Mouse (Mus musculus) megakaryocyte-erythroid progenitor cell, adult 5-6 weeks (primary cell): ENCODE data around the gene Syna. TPM values are rescaled to one million over a fixed set of nuclear protein-coding genes. Genes with fewer than 3 reads are reported as not detected.

ENCODE experiments used
- ATAC-seq: replicated peaks from 2 replicates; pipeline ENCODE4 v1.8.0; 2016; ENCODE audit warnings: mild to moderate bottlenecking, inconsistent platforms; ENCODE audit not compliant: severe bottlenecking, poor library complexity, low FRiP score, low TSS enrichment
- total RNA-seq, 2 experiments: library from RNA; stranded (forward) in 1 of 2; stranded (reverse) in 1 of 2; fragments of 200-1000, 215-1000 nt in 1 of 2; fragments of >200 nt in 1 of 2; fragmentation: Nextera tagmentation in 1 of 2; gene quantifications; 2 replicates each; pipeline ENCODE4 v1.2.3; 2014 to 2017

Syna gene
- total RNA-seq, 2 experiments from 2014 or later = not detected

DNA sequence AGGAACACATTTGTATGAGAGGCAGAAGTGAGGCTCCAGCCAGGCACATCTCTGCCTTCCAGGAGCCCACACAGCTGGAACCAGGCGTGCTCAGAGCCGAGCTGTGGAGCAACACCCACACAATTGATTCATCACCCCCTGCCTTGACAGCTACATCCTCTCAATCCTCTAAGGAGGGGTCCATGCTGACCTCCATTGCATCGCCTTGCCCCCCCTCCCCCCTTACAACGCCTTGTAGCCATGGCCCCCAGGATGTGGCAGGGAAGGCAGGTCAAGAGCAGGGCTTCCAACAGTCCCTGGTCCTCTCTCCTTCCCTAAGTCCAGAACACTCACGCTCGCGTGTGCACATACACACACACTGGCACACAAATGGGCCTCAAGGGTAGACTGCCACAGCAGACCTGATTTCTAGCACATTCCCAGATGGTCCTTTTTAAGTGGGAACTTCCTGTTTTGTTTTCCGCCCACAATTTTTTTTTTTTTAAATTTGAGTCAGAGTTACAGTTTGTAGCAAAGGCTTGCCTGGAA lies 9.1 kb upstream of the Syna start:
- no peak for ATAC-seq

DNA sequence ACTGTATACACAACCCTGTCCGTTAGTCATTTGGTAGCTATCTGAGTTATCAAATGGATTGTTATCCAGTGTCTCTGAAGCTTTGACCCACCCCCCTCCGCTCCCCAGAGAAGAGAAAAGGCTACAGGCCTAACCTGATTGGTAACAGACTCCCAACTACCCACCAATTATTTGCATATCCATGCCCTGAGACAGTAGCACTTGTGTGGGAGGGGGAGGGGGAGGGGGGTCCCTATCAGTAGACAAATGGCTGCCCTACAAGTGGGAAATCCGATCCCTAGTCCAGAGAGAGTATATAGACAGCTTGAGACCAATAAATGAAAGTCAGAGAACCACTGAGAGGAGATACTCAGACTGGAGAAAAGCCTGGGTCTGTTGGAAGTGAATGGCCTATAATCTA lies 8.1 kb upstream of the Syna start:
- no peak for ATAC-seq

DNA sequence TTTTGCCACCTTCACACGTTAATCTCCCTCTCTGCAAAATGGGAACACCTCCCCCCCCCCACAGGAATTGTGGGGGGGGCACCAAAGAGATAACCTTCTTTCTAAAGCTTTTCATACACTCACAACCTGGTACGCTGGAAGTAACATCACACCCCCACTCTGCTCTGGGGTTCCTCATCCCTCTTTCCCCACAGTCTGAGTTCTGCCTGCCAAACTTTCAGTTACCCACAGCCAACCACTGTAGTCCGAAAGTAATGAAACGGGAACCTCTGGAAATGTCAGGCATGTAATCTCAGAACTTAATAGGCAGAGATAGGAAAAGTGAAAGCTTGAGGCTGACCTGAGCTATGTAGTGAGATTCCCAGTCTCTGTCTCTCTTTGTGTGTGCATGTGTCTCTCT lies 7.5 kb upstream of the Syna start:
- ATAC-seq = no peak

DNA sequence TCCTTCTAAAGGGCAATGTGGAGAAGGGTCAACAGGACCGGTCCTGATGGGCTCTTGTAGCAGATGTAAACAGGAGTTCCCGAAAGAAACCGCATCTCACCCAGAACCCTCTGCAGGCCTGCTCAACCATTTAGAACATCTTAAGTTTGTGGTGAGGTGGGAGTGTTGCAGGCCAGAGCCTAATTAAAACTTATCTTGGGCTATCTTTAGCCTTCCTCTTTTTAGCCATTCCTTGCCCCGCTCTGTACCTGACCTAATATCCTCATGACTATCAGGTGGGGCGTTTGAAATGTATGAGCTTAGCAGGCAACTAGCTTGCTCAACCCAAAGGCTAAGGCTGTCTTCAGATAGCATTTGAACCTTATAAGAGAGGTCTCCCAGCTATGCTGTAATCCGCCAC lies 5.7 kb upstream of the Syna start:
- ATAC-seq = no peak

DNA sequence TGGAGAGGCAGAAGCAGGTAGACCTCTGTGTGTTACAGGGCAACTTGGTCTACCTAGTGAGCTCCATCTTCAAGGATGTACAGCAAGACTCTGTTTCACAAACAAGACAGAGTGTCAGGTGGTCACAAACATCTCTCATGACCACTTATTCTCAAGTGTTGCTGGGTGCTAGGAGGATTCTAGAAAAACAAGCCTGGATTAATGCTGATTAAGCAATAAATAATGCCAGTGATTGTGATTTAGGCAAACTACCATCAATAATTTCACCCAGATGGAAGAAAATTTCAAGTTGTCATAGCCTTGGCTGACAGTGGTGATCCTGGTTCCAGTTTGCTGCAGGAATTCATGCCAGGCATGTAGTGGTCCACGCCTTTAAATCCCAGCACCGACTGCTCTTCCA lies 4.3 kb upstream of the Syna start:
- no peak for ATAC-seq

DNA sequence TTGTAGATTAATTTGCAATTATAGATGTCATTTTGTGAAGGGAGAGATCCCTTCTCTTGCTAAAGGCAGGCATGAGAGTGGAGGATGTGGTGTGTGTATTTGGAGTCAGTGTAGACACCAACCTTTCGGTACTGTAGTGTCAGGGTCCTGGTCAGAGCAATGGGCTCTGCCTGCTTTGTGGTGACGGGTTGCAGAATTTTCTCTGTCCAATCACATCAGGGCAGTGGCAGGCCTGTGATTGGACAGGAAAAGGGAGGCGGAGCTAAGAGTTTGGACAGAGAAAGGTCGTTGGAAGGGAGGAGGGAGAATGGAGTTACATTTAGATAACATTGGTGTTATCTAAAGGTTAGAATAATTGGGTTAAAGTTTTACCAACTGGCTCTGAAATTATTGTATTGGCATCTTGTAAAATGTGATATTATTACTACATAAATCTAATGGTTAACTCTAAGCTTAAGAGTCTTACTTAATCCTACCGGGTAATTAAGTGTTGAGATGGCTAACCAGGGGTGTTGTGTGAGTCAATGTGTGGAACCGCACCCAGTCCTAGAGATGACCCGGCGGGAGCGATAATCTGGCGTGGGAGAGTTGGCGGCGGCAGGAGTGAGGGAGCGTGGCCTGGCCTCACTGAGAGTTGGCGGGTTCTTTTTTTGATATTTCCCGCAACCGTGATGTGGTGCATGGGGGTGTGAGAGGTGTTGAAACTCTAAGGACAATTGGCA lies 640 bp upstream of the Syna start:
- no peak for ATAC-seq

DNA sequence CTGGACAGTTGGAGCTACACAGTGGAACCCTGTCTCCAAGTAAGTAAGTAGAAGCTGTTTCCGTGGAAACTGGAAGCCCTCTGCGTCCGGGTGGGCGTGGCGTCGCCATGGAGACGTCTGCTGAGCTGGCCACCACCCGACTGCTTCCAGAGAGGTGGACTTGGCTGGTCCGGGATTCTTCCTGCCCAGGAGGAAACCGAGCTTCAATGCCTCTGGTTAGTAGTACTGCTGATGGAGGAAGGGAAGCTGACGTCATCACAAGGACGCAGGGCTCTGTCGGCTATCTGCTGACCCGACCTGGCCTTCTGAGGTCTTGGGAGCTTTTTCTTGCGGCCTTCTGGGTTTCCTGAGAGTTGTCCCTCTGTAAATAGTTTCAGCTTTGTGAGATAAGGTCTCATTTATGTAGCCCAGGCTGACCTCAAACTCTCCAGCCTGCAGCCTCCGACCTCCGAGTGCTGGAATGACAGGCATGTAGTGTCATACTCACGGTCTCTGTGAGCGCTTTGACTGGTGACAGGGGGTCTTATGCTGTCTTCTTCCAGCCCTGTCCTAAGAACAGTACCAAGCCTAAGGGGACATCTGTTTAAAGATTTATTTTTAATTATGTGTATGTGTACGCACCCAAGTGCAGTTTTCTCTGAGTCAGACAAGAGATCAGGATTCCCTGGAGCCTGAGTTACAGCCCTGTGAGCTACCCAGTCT lies 4.4 kb downstream of the Syna start:
- no peak for ATAC-seq

DNA sequence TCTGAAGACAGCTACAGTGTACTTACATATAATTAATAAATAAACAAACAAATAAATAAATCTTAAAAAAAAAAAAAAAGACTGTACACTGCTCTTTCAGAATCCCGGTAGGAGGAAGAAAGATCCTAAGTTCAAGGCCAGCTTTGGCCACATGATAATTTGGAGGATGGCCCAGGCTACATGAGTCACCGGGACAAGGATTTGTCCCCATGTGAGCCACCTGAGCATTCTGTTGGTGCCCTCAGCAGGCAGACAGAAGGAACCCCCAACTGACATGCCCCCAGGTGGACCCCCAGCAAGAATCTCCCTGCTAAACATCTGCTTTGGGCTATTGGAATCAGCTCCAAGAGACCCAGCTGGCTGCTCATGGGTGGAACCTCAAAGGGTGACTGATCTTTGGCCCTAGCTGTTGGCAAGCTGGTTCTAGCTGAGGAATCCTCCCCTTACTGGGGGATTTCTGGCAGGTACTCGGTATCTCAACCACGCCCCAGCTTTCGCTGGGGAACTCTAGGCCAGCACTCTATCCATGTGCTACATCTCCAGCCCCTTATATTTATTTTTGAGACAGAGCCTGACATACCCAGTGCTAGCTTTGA lies 5.9 kb downstream of the Syna start:
- no peak for ATAC-seq

DNA sequence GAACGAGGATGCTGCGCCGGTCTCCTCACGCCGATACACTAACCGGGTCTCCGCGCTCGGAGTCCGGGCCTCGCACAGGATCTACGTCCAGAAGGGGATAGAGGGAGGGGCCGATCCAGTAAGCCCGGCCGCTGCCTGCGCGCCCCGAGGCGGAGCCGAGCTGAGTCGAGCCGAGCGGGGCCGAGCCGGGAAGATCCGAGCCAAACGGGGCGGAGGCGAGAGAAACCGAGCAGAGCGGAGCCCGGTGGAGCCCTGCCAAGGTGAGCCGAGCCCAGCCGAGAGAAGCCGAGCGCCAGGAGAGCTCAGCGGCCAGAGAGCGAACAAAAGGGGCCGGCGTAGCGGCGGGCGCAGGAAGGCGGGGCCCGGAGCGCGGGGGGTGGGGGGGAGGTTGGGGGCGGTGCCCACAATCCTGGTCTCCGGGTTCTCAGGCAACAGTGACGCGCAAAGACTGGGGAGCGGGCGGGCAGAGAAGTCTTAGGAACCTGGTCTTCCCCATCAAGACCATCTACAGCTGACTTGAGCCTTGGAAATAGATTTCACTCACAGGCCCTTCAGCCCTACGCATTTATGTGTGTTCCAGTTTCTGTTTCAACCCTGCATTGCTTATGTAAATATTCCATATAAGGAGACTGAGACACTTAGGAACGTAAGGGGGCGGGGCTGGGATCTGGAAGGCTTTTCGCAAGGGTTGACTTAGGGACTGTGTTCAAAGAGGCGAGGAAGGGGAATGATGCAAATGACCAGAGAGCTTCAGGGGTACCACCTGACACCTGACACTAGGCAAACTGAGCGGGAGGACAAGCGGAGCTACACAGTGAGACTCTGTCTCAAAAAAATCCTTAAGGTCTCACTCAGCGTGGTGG lies 7.6 kb downstream of the Syna start, which contains the start of gene Clip2:
TSS of gene Clip2 (minus strand) at position 325 of the 863 bp plus-strand sequence.
- peak; percentile 91 for ATAC-seq

DNA sequence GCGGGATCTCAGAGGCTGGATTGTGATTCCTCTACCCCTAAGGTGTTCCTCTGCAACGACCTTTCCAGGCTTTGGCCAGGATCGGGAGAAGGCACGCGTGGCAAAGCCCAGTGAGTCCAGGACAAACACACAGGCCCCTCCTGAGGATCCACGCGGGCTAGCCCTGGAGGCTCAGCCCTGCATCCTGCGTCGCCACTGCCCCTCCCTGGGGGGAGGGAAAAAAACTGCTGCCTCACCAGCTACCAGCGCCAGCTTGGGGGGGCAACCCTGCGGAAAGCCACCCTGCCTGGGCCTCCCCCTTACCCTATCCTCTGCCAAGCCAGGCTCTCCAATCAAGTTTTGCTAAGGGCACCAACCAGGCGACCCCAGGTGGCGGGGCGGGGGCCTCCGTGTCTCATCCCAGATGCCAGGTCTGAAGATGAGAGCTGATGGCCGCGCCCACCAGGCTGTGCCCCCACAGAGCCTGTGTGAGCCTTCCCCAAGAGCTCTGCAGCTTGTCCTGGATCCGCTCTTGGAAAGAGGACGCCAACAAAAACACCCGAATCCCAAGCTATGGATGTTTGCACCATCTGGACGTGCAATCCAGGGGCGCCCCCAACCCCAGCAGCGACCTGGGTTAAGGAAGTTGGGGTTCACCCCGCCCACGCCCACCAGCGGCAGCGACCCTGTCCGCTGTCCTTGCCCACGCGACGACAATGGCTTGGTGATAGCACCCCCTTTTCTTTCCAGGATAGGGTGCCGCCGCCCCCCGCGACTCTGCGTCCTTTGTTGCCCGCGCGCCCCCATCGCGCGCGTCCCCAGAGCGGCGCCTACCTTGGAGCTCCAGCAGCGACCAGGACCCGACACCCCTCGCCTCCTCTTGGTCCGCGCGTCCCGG lies 8.5 kb downstream of the Syna start:
- peak; percentile 20 for ATAC-seq

DNA sequence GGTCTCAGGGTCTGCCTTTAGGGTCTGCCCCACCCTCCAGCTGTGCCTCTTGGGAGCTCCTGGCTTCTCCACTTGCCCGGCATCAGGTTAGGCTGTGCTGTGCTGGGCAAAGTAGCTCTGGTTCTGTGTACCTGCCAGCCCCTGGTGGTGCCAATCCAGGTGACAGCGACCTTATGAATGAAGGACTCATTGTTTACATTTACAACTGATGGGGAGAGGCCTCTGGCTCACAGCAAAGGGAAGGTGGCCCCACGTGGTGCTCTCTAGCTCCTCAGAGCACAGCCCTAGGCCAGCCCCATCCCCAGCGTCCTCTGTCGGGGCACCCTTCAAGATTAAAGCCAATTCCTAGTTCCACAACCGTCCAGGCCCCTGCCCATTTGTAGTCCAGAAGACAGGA lies 9.1 kb downstream of the Syna start:
- ATAC-seq = 0 out of 2 replicates have a peak, but pooled peaks have one; percentile 9

DNA sequence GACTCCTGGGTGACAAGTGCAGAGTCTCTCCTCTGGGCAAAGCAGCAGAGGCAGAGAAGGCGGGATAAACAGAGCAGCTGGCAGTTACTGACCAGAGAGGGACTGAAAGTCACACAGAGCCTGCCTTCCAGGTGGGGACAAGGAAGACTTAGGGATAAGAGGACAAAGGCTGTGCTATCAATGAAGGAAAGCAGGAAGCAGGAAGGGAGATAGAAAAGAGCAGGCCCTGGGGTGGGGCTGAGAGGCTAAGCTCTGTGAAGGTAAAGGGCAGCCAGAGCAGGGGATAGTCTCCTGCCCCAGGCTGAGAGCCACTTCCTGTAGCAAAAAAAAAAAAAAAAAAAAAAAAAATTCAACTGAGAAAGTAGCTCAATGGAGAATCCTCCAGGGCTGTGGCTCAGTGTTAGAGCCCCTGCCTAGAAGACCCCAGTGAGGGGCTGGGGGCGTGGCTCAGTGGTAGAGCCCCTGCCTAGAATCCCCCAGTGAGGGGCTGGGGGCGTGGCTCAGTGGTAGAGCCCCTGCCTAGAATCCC lies 10.3 kb downstream of the Syna start:
- ATAC-seq = no peak

DNA sequence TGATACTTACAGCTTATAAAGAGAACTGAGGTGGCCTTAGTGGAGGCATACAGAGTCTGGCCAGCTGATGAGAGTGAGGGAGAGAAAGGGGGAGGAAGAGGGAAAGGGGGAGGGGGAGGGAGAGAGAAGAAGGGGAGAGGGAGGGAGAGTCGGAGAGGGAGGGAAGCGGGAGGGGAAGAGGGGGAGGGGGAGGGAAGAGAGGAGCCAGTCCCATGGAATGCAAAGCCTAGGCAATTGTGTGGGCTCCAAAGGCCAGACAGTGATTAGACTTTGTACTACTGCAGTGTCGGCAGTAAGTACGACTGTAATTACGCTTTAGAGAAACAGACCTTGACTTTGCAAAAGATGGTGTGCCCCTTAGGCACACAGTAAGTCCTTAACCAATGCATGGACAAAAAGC lies 11.7 kb downstream of the Syna start:
- no peak for ATAC-seq

DNA sequence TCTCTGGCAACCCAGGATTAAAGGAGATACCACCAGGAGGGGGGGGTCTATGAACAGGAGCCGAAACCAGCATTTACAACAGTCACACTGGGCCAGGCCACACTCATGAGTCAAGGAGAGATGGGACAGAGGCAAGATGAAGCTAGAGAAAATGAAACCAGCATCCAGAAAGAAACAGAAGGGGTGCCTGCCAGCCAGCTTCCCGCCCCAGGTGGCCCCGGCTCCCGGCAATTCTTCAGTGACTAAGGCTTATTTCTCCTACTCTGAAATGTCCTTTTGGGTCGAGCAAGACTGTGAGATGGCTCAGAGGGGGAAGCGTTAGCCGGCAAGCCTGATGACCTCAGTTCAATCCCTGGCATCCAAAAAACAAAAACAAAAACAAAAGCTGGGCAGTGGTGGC lies 13.2 kb downstream of the Syna start:
- no peak for ATAC-seq

DNA sequence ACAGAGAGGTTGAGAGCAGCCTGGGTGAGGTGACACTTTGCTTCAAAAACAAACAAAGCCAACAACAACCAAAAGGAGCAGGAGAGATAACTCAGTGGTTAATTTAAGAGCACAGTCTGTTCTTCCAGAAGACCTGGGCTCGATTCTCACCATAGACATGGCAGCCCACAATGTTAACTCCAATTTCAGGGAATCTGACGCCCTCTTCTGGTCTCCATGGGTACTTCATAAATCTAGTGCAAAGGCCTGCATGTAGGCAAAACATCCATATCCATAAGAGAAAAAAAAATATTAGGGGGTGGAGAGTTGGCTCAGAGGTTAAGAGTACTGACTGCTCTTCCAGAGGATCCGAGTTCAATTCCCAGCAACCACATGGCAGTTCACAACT lies 14.7 kb downstream of the Syna start:
- ATAC-seq = no peak

DNA sequence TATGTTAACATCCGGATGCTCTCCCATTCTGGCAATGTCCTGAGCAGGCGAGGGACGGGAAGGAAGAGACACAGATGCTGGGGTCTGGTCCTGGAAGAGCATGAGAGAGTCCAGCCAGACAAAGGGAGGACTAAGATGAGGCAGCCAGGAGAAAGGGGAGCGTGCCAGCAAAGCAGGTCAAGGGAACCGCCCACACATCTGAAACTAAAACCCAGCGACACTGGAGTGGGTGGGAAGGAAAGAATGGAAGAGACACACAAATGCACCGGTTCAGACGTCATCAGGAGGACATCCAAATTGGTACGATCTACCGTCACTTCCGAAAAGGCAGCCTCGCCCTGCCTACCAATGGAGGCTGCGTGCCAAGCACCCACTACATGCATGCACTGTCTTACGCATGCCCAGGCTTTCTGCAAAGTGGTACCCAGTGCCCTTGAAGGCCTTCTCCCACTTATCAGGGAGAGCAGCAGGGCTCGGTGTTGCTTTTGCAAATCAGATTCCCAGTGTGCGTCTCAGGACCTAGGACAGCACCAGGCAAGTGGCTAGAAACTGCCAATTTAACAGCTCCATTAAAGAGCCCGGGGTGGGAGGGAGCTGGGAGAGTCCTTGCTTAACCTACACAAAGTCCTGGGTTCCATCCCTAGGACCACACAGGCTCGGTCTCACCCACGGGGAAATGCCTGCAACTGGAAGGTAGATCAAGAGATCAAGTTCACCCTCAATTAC lies 15.3 kb downstream of the Syna start:
- peak; percentile 33; the same call in 1 of the 2 replicates for ATAC-seq

DNA sequence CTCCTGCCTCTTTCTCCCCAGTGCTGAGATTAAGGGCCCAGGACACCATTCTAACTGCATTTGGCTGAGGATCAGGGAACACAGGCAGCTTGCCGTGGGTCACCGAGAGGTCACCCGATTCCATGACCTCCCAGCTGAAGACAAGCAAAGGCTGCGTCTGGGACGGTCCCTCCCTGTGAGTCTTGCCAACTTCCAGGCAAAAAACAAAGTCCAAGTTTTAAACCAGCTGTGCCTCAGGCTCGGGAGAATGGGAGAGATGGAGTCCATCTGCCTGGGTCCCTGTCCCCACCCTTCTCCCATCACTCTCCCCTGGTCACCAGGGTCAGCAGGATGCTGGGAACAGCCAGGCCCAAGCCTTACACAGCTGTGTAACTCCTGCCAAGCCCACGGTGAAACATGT lies 18.3 kb downstream of the Syna start:
- no peak for ATAC-seq

DNA sequence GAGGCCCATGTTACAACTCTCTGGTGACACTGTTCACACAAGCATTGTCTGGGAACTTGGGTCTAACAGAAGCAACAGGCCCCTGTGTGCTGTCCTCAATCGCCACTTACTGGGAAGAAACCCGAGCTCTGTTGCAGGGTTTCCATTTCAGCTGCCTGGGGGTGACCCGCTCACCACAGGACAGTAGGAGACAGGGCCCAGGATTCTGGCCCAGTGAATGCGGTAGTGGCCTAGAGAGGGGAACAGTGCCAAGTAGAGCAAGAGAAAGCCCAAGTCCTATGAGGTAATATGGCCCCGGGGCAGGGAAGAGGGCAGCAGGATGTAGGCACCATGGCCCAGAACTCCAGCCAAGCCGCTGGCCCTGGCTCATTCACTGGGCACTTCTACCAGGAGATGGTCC lies 19.1 kb downstream of the Syna start:
- ATAC-seq = no peak
